Mouse (Mus musculus) retina, embryonic 14.5 days (tissue): ENCODE data around the gene Tmem50b.

Experiments
- DNase-seq: peaks from one replicate; pipeline ENCODE4 v3.0.0-alpha.2; 2015; ENCODE audit warnings: low spot score

Tmem50b gene

DNA sequence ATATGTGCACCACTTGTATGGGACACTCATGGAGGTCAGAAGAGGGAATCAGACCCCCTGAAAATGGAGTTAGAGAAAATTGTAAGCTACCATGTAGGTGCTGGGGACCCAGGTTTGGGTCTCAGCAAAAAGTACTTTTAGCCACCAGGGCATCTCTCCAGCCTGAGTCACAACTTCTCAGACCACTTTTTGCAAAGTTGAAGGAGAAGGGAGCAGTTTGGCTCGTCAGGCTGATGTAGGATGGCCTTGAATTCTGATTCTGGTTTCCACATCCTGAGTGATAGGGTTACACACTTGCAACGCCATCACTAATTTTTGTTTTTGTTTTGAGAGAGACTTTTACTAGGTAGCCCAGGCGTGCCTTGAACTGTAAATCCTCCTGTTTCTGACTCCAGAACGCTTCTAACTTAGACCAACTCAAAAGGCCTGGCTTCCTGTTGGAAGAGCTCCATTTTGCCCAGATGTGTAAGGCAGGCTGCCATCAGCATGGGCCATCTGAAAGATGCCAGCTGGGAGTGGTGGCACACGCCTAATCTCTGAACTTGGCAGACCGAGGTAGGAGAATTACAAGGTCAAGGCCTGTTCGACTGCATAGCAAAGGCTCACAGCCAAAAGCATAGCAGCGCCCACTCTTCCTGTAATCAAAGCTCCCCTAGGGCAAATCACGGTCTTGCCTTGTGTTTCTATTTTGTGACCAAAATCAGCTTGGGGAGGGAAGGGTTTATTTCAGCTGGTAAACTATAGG is 12.1 kb upstream of the Tmem50b start:
- DNase-seq: no peak

DNA sequence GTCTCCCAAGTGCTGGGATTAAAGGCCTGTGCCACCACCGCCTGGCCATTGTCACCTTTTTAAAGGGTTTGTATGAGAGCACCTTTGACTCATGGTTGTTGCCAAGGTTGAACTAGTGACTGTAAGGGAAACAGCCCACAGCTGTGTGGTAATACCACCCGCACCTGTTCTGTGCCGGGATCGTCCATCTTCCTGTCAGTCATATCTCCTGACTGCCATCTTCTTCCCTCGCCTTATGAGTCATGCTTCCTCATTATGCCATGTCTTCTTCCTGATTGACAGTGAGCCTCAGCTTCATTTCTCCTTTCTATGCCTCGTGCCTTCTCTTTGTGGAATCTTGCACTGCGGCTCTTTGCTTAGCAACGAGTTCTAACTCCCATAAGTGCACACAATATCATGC is 9.4 kb upstream of the Tmem50b start:
- no peak for DNase-seq

DNA sequence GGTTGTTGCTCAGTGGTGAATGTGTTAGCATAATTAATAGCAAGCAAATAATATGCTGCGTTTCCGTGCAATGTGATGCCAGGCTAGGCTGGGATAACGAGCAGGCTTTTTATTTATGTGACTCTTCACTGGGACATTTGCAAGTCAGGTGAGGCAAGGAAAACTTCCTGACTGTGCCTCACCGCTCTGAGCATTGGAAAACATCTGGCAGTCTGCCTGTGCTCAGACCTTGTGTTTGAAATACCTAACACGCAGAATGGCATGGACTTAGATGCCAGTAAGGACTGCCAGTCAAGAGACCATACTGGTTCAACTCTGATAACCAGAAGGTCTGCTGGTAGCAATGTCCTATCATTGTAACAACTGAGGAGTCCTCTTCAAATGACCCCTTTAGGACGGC is 7.6 kb upstream of the Tmem50b start:
- DNase-seq: no peak

DNA sequence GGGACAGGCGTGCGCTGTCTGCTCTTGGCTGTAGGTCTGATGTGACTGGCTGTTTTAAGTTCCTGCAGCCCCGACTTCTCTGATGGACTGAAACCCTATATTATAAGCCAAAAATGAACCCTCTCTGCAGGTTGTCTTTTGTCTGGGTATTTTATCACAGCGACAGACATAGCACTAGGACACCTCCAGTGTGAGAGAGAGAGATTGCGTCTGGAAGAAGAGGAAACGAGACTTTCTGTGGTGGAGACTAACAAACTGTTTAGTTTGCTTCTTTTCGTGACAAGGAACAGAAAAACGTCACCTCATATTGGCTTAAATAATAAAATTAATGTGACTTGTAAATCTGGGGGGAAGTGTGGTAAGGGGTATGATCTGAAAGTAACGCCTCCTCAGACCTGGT is 4.1 kb upstream of the Tmem50b start:
- no peak for DNase-seq

DNA sequence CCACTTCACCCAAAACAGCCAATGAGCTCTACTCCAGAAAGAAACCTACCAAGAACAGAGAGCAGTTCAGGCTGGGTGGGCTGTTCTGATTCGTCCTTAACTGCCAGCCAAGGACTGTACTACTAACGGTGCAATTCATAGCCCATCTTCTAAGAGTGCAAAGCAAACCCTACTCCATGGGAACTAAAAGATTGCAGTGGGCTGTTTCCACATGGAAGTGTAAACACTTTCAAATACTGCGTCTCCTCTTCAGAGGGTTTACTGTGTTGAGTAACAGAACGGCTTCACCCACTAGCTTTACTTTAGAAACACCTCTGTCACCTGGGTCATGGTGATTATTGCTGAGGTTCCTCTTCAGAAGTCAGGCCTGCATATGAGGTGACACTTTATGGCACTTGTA is 3.5 kb upstream of the Tmem50b start:
- no peak for DNase-seq

DNA sequence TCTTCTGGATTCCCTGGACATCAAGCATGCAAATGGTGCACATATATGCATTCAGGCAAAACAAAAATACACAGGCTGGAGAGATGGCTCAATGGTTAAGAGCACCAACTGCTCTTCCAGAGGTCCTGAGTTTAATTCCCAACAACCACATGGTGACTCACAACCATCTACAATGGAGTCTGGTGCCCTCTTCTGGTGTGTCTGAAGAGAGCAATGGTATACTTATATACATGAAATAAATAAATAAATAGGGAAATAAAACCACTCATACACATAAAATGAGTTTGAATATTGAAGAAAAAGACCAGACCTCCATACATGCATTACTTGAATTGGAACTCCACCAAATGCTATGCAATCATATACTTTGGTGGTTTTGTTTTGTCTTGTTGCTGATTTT is 1.6 kb upstream of the Tmem50b start:
- DNase-seq: no peak

DNA sequence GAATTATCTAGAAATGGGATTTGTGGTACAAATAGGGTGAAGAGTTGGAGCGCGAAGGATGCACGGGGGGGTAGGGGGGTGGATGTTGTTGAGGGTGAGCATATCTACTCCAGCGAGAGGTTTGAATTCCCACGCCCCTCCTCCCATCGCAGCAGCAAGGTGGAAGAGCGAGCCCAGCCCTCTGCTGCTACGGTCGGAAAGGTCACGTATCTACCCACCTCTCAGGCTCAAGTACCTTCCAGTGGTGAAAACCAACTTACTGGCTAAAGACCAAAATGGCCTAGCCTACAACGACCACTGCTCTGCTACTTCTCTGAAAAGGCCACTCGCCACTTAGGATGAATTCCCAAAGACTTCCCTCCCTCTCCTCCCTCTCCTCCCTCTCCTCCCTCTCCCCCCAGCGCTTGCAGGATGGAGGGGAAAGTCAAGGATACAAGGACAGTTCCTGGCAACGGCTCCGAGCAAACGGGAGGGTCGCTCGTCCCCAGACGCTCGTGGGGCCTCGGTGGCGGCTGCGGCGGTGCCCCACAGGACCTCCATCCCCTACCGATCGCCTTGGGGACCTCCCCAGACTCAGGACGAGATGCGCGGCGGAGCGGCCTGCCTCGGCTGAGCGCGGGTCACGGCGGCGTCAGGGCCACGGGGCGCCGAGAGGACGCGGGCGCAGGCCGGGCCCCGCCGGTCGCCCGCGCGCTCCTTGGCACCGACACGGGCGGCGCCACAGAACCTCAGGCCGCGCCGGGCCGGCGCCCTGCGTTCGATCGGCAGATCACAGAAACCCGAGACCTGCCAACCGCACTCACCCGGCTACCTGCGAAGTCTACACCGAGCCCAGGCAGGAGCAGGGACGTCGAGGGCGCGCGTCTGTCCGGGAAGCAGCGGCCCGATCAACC is 575 bp downstream of the Tmem50b start:
- DNase-seq: no peak

DNA sequence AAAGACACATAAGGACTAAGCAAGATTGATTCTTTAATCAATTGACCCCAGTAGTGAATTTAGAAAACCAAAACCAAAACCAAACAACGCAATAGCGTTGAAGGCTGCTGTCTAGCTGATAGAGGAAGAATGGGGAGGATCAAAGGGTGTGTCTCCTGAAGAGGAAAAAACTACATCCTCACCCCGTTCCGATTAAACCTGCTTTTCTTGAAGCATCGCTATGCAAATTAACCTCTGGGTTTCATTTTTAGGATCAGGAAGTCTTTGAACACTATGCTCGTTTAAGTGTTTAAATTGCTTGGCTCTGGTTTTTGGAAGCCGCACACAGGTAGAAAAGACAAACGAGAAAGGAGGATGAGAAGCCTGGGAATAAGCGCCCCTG is 1.2 kb downstream of the Tmem50b start:
- no peak for DNase-seq

DNA sequence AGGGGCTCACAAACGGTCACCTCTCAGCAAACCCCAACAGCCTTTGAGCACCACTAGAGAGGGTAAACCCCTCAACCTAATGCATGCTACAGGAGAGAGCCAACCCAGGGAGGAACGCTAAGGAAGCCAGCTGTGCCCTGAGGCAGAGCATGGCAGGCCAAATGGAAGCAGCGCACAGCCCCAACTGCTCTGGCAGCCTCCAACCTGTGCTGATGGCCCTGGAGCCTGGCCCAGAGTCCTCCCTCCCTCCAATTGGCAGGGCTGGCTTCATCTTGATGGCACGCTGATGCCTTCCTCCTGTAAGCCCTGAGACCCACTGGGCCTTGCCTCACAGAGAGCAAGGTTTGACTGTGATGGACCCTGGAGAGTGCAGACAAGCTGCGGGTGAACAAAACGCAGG is 2.5 kb downstream of the Tmem50b start:
- DNase-seq: no peak

DNA sequence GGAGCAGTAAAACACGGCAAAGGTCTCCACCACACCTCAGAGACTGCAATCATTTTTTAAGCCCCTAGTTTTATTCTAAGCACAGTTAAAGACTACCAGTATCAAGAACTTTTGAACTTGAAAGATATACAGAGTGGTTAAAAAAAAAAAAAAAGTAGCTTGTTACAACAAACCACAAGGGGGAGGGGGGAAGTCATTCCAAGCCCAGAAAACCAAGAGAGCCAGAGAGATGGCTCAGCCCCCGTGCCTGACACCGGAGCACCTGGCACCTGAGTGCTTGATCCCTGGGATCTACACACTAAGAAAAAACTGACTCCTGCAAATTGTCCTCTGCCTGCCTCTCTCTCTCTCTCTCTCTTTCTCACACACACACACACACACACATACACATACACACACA is 4.3 kb downstream of the Tmem50b start:
- no peak for DNase-seq

DNA sequence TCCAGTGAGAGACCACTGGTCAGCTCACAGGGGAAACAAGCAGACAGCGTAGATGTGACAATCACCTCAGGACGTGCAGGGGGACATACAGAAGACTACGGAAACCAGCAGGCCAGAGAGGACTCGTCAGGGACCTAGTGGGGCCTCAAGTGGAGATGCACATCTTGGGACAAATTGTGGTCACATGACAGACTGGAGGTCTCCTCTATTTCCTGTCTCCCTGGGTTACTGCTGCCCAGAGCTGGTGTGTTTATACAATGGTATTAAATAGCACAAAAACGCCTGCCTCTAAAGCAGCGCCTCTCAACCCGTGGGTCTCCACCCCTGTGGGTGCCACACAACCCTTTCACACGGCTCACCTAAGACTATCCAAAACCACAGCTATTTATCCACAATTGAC is 5.4 kb downstream of the Tmem50b start:
- no peak for DNase-seq

DNA sequence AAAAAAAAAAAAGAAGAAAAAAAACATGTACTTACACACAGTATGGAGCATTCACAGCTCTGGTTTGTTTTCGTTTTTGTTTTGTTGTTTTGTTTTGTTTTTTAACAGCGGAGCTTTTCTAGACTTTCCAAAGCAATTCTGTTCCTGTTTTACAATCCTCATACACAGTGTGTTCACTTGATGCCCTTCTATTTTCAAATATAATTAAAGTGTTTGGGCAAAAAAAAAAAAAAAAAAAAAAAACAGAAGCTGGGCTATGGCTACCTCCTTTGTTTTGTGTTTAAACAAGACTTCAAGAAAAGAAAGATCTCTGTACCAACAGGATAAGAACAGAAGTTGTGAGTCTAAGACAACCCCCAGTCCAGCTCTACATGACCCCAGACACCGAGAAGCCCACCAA is 8.9 kb downstream of the Tmem50b start:
- no peak for DNase-seq

DNA sequence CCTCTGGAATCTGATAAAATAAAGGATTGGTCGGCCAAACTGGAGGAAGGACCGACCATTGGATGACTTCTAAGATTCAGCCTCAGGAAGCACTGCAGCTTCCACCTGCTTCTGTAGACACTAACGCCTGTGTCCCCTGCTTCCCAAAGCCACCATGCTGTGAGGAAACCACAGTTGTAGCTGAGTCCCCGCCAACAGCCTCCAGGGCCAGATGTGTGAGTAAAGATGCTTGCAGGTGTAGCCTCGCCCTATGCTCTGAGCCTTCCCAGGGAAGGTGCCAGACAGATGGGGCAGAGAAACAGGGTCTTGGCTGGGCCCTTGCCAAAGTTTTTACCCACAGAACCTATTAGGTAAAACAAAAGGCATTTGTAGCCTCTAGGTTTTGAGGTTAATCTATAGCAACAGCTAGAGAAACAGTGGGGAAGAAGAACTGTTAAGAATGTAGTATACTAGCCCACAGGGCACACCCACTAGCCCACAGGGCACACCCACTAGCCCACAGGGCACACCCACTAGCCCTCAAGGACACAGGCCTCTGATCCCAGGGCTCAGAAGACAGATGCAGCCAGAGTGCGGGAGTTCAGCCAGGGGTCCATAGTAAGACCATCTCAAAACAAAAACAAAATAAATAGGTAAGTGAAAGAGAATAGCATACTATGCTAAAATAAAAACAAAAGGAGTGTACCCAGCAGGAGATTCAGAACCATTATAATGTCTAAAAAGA is 9.7 kb downstream of the Tmem50b start:
- no peak for DNase-seq

DNA sequence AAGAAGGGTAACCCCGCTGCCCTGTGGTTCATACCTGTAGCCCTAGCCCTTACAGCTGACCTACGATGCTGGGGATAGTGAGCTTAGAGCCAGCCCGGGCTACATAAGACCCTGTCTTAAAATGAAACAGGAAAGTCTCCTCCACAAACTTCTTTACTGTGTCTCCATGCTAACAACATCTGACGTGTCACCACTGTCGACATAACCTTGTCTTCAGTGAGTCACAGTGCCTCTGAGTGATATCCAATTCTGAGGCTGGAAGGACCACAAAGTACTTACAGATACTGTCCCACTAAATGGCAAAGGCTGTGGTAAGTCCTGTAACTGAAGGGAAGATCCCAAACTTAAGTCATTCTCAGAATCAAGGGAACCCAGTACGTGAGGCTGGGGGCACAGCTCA is 11.4 kb downstream of the Tmem50b start:
- no peak for DNase-seq

DNA sequence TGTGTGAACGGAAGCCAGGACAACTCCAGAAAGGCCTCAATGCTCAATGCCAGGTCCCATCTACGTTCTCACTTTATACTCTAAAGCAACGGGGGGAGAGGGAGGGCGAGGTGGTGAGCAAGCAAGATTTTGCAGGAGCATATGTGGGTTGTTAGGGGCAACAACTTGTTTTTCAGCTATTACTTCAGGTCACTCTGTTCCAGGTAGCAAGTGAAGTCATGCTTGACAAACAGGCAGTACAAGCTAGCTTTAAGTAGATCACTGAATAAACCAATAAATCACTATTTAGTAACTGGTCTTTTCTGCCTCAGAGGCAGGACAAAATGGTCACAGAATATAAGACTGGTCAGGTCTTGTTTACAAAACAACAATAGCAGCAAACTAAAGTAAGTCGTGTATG is 12.0 kb downstream of the Tmem50b start:
- DNase-seq: no peak

DNA sequence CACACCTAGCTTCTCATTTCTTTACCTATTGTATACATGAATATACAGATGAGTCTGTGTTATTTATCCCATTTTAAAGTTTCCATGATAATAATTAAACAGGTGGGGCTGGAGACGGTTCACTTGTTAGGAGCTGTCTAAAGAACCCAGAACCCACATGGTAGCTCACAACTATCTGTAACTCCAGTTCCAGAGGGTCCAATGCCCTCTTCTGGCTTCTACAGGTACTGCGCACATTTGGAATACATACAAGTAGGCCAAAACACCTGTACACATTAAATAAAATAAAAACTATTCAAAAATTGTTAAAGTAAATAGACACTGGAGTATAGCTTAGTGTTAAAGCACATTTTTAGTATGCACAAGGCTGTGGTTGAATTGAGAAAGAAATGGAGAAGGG is 15.3 kb downstream of the Tmem50b start:
- DNase-seq: peak; percentile 61

DNA sequence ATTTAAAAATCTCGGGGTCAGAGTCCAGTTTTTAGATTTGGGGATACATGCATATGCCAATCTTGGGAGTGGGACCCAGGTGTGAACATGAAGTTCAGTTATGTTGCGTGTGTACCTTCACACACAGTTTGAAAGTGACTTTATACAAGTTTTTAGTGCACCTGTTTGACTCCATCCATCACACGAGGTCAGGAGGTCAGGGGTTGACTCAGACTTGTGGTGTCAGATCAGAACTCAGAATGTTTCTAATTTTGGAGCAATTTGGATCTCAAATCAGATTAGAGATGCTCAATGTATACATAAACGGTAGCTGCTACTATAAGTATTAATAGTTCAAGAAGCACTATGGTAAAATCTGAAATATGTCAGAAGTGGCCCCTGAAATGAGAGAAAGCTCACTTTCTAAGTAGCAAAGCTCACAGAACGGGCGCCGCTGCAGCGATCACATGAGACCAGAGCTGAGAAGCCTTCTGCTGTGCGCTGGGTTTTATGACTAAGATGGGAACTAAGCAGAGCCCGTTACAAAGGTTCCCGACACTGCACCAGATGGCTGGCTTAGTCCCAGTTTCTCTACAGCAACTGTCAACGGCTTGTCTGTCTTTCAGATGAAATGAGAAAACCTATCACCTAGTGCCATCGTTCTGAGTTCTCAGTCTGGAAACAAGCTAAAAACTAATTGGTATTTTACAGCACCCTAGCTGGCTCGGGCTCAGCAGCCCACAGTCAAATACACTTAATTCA is 18.4 kb downstream of the Tmem50b start:
- DNase-seq: peak; percentile 44

DNA sequence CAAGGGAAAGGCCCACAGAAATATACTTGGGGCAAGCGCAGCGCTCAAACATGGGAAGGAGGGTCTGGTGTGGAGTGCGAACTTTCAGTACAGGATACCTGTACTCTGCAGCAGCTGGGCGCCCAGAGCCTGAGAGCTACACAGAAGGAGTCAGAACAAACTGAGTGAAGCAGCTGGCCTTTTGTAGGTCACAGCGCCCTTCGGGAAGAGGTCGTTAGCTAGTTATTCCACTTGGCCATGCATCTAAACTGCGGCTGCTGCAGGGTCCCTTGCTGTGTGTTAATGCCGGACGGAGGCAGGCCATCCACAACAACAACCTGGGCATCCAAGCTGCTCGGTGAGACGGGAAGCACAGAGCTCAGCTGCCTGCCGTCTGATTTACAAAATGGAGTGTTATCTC is 22.4 kb downstream of the Tmem50b start:
- DNase-seq: peak; percentile 73

DNA sequence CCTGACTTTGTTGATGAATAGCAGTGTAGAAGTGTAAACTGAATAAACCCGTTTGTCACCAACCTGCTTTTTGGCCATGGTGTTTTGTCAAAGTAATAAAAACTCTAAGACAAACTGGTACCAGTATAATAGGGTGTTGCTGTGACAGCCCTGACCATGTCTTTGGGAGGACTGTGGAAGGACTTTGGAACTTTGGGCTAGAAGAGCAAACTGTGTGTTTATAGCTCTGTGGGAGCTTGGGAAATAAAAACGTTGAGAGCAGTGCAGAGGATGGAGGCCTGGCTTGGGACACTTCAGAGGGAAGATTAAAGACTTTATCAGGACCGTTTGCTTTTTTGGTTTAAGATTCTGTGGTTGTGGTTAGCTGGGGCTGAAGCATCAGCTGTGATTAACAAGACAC is 26.5 kb downstream of the Tmem50b start:
- no peak for DNase-seq

DNA sequence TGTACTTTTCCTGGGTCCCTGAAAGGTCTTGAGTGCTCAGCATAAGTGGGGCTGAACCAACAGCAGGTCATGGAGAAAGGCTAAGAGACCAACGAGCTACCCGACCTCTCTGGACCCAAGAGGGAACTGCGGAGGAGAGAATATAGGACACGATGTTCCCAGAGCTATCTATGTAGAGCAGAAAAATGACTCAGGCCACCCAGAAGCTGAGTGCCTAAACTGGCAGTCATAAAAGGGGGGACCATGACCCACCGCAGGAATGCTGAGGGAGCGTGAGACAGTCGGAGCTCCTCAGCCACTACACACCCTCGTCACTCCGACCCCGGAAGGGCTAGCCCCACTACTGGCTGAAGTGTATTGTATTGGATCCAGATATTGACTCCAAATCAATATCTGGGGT is 28.6 kb downstream of the Tmem50b start:
- no peak for DNase-seq

DNA sequence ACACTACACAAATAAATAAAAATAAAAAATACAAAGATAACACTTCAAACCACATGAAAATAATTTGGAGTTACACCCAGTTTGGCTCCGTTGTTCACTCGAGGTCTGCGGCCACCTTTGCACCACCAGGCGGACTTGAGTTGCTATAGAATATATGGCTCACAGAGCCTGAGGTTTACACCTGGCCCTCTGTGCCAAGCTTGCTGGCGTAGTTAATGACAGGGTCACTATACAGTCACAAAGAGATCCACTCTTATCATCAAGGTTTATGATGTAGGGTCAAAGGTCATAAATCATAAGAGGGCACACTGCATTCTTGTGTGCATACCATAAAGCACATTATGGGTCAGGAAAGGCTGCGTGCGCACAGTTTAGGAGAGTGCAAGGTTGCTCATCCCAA is 31.6 kb downstream of the Tmem50b start:
- DNase-seq: no peak

DNA sequence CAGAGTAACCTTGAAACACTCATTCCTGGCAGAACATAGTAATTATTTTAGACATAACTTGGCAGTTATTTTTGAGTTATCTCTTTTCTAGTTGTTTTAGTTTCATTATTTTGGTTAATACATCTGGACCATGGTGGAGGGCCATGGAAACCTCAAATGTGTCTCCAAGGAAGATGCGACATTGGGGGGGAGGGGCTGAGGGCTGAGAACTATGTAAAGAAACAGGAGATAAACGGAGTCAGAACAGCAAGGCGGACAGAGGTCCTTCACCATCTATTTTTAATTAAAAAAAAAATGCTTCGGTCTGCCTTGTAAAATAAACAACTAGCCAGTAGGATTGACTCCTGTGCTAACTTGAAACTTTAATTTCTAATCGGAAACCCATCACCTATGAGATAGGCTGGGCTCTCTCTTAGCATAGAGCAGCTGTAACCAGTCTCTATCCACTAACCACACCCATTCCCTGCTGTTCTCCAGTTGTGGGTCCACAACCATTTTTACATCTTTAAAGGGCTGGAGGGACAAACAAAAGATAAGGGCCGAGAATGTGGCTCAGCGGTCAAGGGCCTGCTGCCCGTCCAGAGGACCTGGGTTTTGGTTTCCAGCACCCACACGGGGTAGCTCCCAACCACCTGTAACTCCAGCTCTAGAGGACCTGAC is 32.2 kb downstream of the Tmem50b start:
- no peak for DNase-seq
